27 mouse cellular contexts compared by ENCODE assay signal in genomic region chr11:29768523-29768922, GRCm38 (mm10). TPM values are rescaled to one million over a fixed set of nuclear protein-coding genes. Genes with fewer than 3 reads are reported as not detected.
DNase-seq lines count a peak whose midpoint lies in the region; ATAC-seq and TF ChIP-seq lines count a peak whose summit lies in the region.
"Had no signal": no experiment of that assay in that cellular context is flagged by ENCODE, and none has a peak within 500 bp of the region (broad histone marks: within the 10 kb centered on the region; RNA-seq: fewer than 3 reads in every experiment).

No protein-coding gene starts in this region.

- peak; percentile 62; the same call in 1 of the 2 replicates for ATAC-seq in midbrain, embryonic 11.5 days (ENCODE audit: low FRiP score)
- no peak for ATAC-seq in midbrain, postnatal 0 days (ENCODE audit: low FRiP score)
- ATAC-seq: CD4-positive, CD25-positive, alpha-beta regulatory T cell, adult 4 months; forebrain, embryonic 15.5 days; hindbrain, embryonic 16.5 days; intestine, embryonic 15.5 days had no signal

- no peaks in the 10 kb centered on the region for H3K27me3 ChIP-seq in midbrain, embryonic 11.5 days (ENCODE audit: control insufficient read depth, insufficient read depth, low read length)
- no peaks in the 10 kb centered on the region for H3K27me3 ChIP-seq in midbrain, postnatal 0 days (ENCODE audit: insufficient read depth, low read length)
- H3K27me3 ChIP-seq: embryonic facial prominence, embryonic 12.5 days; embryonic facial prominence, embryonic 15.5 days; forebrain, embryonic 15.5 days; heart, embryonic 12.5 days; heart, embryonic 15.5 days; hindbrain, embryonic 13.5 days; intestine, embryonic 15.5 days had no signal

- no peak overlapping the region for H3K9ac ChIP-seq in midbrain, embryonic 11.5 days (ENCODE audit: low read length)
- H3K9ac ChIP-seq in midbrain, postnatal 0 days (replicated peaks; ENCODE audit: low read length, poor library complexity, severe bottlenecking) = no peak overlapping the region
- H3K9ac ChIP-seq: embryonic facial prominence, embryonic 12.5 days; embryonic facial prominence, embryonic 15.5 days; forebrain, embryonic 12.5 days; forebrain, embryonic 15.5 days; heart, embryonic 12.5 days; heart, embryonic 15.5 days; hindbrain, embryonic 13.5 days; intestine, embryonic 15.5 days had no signal

- no peak overlapping the region for H3K4me2 ChIP-seq in midbrain, embryonic 11.5 days
- H3K4me2 ChIP-seq in midbrain, postnatal 0 days (ENCODE audit: low read depth, low read length, poor library complexity, severe bottlenecking) = no peak overlapping the region
- H3K4me2 ChIP-seq: embryonic facial prominence, embryonic 12.5 days; embryonic facial prominence, embryonic 15.5 days; forebrain, embryonic 12.5 days; forebrain, embryonic 15.5 days; heart, embryonic 12.5 days; heart, embryonic 15.5 days; hindbrain, embryonic 13.5 days; intestine, embryonic 15.5 days had no signal

- H3K4me3 ChIP-seq in midbrain, embryonic 11.5 days (ENCODE audit: low read depth, low read length) = no peak overlapping the region
- H3K4me3 ChIP-seq in midbrain, postnatal 0 days (ENCODE audit: low read depth, low read length) = no peak overlapping the region
- H3K4me3 ChIP-seq: embryonic facial prominence, embryonic 12.5 days; embryonic facial prominence, embryonic 15.5 days; forebrain, embryonic 12.5 days; forebrain, embryonic 15.5 days; heart, embryonic 12.5 days; heart, embryonic 15.5 days; hindbrain, embryonic 10.5 days; hindbrain, embryonic 13.5 days; intestine, embryonic 15.5 days had no signal

- H3K9me3 ChIP-seq in midbrain, embryonic 11.5 days (ENCODE audit: control insufficient read depth, low read length) = no peaks in the 10 kb centered on the region
- H3K9me3 ChIP-seq in midbrain, postnatal 0 days (ENCODE audit: low read length) = no peaks in the 10 kb centered on the region
- H3K9me3 ChIP-seq: embryonic facial prominence, embryonic 12.5 days; embryonic facial prominence, embryonic 15.5 days; forebrain, embryonic 12.5 days; forebrain, embryonic 15.5 days; heart, embryonic 12.5 days; heart, embryonic 15.5 days; hindbrain, embryonic 10.5 days; hindbrain, embryonic 13.5 days; intestine, embryonic 15.5 days had no signal

- TF ChIP-seq CTCF in midbrain, postnatal 0 days (IDR thresholded peaks at IDR 0.05) = no peak

- no peak overlapping the region for H3K27ac ChIP-seq in midbrain, embryonic 11.5 days (ENCODE audit: low read depth, low read length)
- H3K27ac ChIP-seq in midbrain, postnatal 0 days (ENCODE audit: low read depth, low read length) = no peak overlapping the region
- H3K27ac ChIP-seq: embryonic facial prominence, embryonic 12.5 days; embryonic facial prominence, embryonic 15.5 days; forebrain, embryonic 12.5 days; forebrain, embryonic 15.5 days; heart, embryonic 15.5 days; hindbrain, embryonic 10.5 days; hindbrain, embryonic 13.5 days; intestine, embryonic 15.5 days had no signal

- no peaks in the 10 kb centered on the region for H3K36me3 ChIP-seq in midbrain, embryonic 11.5 days (ENCODE audit: control insufficient read depth, insufficient read depth, low read length)
- peaks cover 3% of the 10 kb centered on the region; the same call in 1 of the 2 replicates for H3K36me3 ChIP-seq in midbrain, postnatal 0 days (ENCODE audit: insufficient read depth, low read length)
- H3K36me3 ChIP-seq: embryonic facial prominence, embryonic 12.5 days; embryonic facial prominence, embryonic 15.5 days; forebrain, embryonic 12.5 days; forebrain, embryonic 15.5 days; heart, embryonic 12.5 days; heart, embryonic 15.5 days; hindbrain, embryonic 10.5 days; hindbrain, embryonic 13.5 days; intestine, embryonic 15.5 days had no signal

- DNase-seq in heart, adult 11 months = peak; percentile 3
- no peak for DNase-seq in heart, adult 18-20 months
- DNase-seq in midbrain, embryonic 11.5 days (ENCODE audit: low spot score, missing footprints) = peak; percentile 87
- no peak for DNase-seq in midbrain, postnatal 0 days (ENCODE audit: low spot score)
- peak; percentile 55 for DNase-seq in adipocyte (ENCODE audit: low spot score)
- no peak for DNase-seq in B cell, adult 2 months
- DNase-seq: adrenal gland, adult 8-10 months; adrenal gland, postnatal 25 days; cerebellum, adult 18-20 months; cerebellum, adult 9-10 months; cerebellum, postnatal 14 days; gastrocnemius, postnatal 10 days; gastrocnemius, postnatal 36 days; heart, postnatal 10 days; heart, postnatal 36 days had no signal

- H3K4me1 ChIP-seq in midbrain, embryonic 11.5 days (ENCODE audit: control insufficient read depth, insufficient read depth, low read length) = peaks cover 4% of the 10 kb centered on the region; the same call in 1 of the 2 replicates
- H3K4me1 ChIP-seq in midbrain, postnatal 0 days (ENCODE audit: insufficient read depth, low read length) = no peaks in the 10 kb centered on the region
- H3K4me1 ChIP-seq: embryonic facial prominence, embryonic 12.5 days; embryonic facial prominence, embryonic 15.5 days; forebrain, embryonic 15.5 days; heart, embryonic 15.5 days; intestine, embryonic 15.5 days had no signal

RNA-seq across cellular contexts. Expression of gene 4931440F15Rik, which starts 56.9 kb away (rescaled TPM):
- 1 to 10 TPM; 1.5 to 1.9 TPM for total RNA-seq in heart, adult 18-20 months (2021)
- 0.11 TPM in 1 of 2 replicates, not detected in the other for polyA plus RNA-seq in midbrain, embryonic 11.5 days (2014; fragmentation: Nextera tagmentation; extraction: Ambion mirVana)
- 0.66 and 1.2 TPM in 2 replicates for total RNA-seq in midbrain, postnatal 0 days (2014; rRNA removed)
- 0.33 and 0.56 TPM in 2 replicates for polyA plus RNA-seq in midbrain, postnatal 0 days (2015; fragmentation: Nextera tagmentation; extraction: Ambion mirVana)
- polyA plus RNA-seq: C2C12 had no signal

Comparison
In these comparisons a context has a peak if more than half of its experiments do, and no peak if none do; other contexts are left out.
1. DNase-seq: peak in heart, adult 11 months (single experiment), midbrain, embryonic 11.5 days (single experiment) and adipocyte (single experiment); none in heart, adult 18-20 months (0 of 2), midbrain, postnatal 0 days (single experiment) and B cell, adult 2 months (0 of 2).